Mouse (Mus musculus): ENCODE data around the gene Adamts12. TPM values are rescaled to one million over a fixed set of nuclear protein-coding genes. Genes with fewer than 3 reads are reported as not detected.

Gene Adamts12
- polyA plus RNA-seq, 1 experiment from 2014 or later = 0.88 TPM

DNA sequence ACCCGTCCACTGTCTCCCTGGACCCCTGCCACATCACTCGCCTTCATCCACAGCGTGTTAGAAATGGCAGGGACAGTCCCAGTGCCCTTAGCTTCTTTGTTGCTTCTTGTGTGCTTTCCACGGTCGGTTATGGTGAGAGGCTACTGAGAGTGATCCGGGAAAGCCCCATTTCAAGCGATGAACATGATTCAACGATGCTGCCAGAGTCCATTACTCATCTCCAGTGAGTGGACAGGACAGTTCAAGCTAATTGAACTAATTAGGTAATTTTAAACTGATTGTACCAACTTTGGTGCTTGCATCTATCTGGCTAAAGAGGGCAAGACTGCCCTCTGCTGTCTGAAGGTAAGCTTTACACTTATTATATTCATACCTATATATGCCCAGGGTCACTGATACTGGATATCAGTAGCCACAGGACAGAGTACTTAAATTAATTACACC is 315.5 kb downstream of the Adamts12 start:
- Histone ChIP-seq H3K9ac (ENCODE audit: low read length) (no peak overlapping the region), H3K4me2 (ENCODE audit: low read length) (no peak overlapping the region), H3K9me3 (replicated peaks; ENCODE audit: control insufficient read depth, low read length) (no peaks in the 10 kb centered on the region), H3K4me1 (ENCODE audit: control insufficient read depth, insufficient read depth, low read length) (no peaks in the 10 kb centered on the region), H3K27ac (ENCODE audit: low read depth, low read length) (no peak overlapping the region), H3K4me3 (ENCODE audit: low read depth, low read length) (no peak overlapping the region), H3K27me3 (replicated peaks; ENCODE audit: control insufficient read depth, insufficient read depth, low read length) (no peaks in the 10 kb centered on the region), H3K36me3 (ENCODE audit: control insufficient read depth, insufficient read depth, low read length) (peaks cover 31% of the 10 kb centered on the region)
- WGBS = 45% methylated on average over 8 of the region's 8 CpGs
- ATAC-seq (peak; percentile 70), DNase-seq (ENCODE audit: low spot score) (peak; percentile 77)

DNA sequence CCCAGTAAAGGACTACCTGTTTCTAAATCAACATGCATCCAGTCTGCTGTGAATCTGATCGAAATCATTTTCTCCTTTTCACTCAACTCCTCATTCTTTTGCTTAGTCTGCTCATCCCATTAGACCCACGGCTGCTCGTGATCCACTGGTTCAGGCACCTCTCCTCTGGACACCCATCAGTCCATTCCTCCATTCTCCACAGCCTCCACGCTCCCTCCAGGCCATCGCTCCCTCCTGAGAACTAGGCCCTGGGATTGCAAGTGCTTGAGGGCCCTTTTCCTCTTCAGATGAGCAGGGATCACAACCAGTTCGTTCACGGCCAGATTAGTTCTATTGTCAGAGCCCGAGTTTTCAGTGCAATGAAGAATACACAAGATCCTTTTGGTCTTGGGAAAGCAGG is 316.0 kb downstream of the Adamts12 start:
- no peaks in the 10 kb centered on the region for H3K9me3 ChIP-seq (replicated peaks; ENCODE audit: control insufficient read depth, low read length)
- DNase-seq (ENCODE audit: low spot score) (no peak), ATAC-seq (no peak)
- WGBS = 80% methylated on average over 8 of the region's 8 CpGs
- H3K4me3 ChIP-seq (ENCODE audit: low read depth, low read length) = no peak overlapping the region
- no peaks in the 10 kb centered on the region for H3K4me1 ChIP-seq (ENCODE audit: control insufficient read depth, insufficient read depth, low read length)
- no peak overlapping the region for H3K4me2 ChIP-seq (ENCODE audit: low read length)
- H3K36me3 ChIP-seq (ENCODE audit: control insufficient read depth, insufficient read depth, low read length) = peaks cover 36% of the 10 kb centered on the region
- no peak overlapping the region for H3K27ac ChIP-seq (ENCODE audit: low read depth, low read length)
- H3K27me3 ChIP-seq (replicated peaks; ENCODE audit: control insufficient read depth, insufficient read depth, low read length) = no peaks in the 10 kb centered on the region
- H3K9ac ChIP-seq (ENCODE audit: low read length) = no peak overlapping the region

DNA sequence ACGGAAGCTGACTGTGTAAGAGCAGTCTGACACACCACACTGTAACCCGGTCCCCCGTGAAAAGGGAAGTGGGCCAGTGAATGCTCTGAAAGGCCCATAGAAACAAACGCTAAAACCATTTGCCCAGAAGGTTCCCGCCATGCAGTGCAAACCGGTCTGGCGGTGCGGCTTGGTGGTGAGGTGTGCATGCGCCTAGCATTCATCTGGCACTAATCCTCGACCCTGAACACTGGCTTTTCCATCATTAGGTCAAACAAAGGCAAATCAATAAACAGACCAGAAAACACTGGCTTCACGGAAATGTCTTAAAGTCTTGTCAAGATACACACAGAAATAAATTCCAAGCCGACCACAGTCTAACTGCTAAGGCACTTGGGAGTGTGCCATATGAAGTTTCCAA is 318.0 kb downstream of the Adamts12 start:
- Histone ChIP-seq H3K9me3 (replicated peaks; ENCODE audit: control insufficient read depth, low read length) (no peaks in the 10 kb centered on the region), H3K36me3 (ENCODE audit: control insufficient read depth, insufficient read depth, low read length) (peaks cover 56% of the 10 kb centered on the region), H3K4me1 (ENCODE audit: control insufficient read depth, insufficient read depth, low read length) (no peaks in the 10 kb centered on the region), H3K9ac (ENCODE audit: low read length) (no peak overlapping the region), H3K27ac (ENCODE audit: low read depth, low read length) (no peak overlapping the region), H3K4me3 (ENCODE audit: low read depth, low read length) (no peak overlapping the region), H3K4me2 (ENCODE audit: low read length) (no peak overlapping the region), H3K27me3 (replicated peaks; ENCODE audit: control insufficient read depth, insufficient read depth, low read length) (no peaks in the 10 kb centered on the region)
- DNase-seq (ENCODE audit: low spot score) (no peak), ATAC-seq (no peak)
- 82% methylated on average over 12 of the region's 12 CpGs for WGBS

DNA sequence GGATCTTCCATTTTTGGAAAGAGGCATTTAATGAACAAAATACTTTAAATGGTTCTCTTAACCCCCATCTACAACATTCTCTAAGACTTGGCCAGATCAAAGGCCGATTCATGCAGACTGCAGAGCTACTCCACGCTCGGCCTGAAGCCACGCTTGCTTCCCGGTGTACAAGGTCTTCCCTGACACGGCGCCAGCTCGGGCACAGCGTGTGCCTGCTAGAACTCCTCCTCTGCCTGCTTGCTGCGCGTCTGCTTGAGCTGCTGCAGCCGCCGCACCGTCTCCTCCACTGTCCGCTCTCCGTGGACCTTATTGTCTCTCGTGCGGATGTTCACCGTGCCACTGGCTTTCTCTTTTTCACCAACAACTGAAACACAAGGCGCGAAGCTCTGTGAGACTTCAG is 319.2 kb downstream of the Adamts12 start:
- peaks cover 68% of the 10 kb centered on the region for H3K36me3 ChIP-seq (ENCODE audit: control insufficient read depth, insufficient read depth, low read length)

DNA sequence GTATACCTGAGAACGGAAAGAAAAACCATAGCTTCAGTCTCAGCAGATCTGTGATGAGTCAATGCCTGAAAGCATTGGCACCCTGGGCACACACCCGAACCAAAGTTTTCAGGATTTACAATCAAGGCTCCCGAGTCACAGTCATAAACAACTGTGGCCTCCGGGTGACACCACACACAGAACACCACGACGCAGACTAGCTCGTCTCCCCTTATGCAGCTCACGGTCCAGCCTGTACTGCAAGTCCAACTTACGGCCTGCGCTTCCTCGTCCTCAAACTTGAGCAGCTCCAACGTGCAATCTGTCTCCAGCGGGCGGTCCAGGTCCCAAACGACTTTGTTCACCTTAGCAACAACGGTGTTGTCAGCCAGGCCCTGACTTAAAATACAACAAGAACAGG is 328.3 kb downstream of the Adamts12 start:
- no peak for DNase-seq (ENCODE audit: low spot score)
- no peak overlapping the region for H3K27ac ChIP-seq (ENCODE audit: low read depth, low read length)
- no peak for ATAC-seq
- H3K9me3 ChIP-seq (replicated peaks; ENCODE audit: control insufficient read depth, low read length) = no peaks in the 10 kb centered on the region
- 94% methylated on average over 16 of the region's 16 CpGs for WGBS
- H3K27me3 ChIP-seq (replicated peaks; ENCODE audit: control insufficient read depth, insufficient read depth, low read length) = no peaks in the 10 kb centered on the region
- H3K4me3 ChIP-seq (ENCODE audit: low read depth, low read length) = no peak overlapping the region
- no peaks in the 10 kb centered on the region for H3K4me1 ChIP-seq (ENCODE audit: control insufficient read depth, insufficient read depth, low read length)
- no peak overlapping the region for H3K9ac ChIP-seq (ENCODE audit: low read length)
- no peak overlapping the region for H3K4me2 ChIP-seq (ENCODE audit: low read length)
- H3K36me3 ChIP-seq (ENCODE audit: control insufficient read depth, insufficient read depth, low read length) = peaks cover 79% of the 10 kb centered on the region

More for the DNA sequence above, 319.2 kb downstream of the Adamts12 start:
- Histone ChIP-seq H3K9ac (ENCODE audit: low read length) (no peak overlapping the region), H3K4me3 (ENCODE audit: low read depth, low read length) (no peak overlapping the region), H3K4me2 (ENCODE audit: low read length) (no peak overlapping the region), H3K4me1 (ENCODE audit: control insufficient read depth, insufficient read depth, low read length) (no peaks in the 10 kb centered on the region), H3K27ac (ENCODE audit: low read depth, low read length) (no peak overlapping the region), H3K9me3 (replicated peaks; ENCODE audit: control insufficient read depth, low read length) (no peaks in the 10 kb centered on the region), H3K27me3 (replicated peaks; ENCODE audit: control insufficient read depth, insufficient read depth, low read length) (no peaks in the 10 kb centered on the region)
- 94% methylated on average over 21 of the region's 21 CpGs for WGBS
- DNase-seq (ENCODE audit: low spot score) (no peak), ATAC-seq (no peak)

DNA sequence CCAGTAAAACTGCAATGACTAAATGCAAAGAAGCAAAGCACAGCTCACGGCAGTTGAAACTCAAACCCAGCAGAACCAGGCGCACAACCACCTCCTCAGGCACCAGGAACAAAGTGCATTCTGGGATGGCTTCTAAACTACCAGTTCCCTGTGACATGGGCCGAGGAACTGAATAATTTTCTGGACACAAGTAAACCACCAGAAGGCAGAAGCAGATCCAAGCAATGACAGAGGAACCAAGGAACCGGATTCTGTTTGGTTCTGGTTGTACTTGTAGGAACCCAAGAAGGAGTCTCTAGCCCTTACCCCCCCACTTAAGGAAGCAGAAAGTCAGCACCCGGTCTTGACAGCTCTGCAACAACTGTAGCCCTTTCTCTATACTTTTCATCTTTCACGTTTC is 331.8 kb downstream of the Adamts12 start:
- H3K9ac ChIP-seq (ENCODE audit: low read length) = no peak overlapping the region
- H3K9me3 ChIP-seq (replicated peaks; ENCODE audit: control insufficient read depth, low read length) = no peaks in the 10 kb centered on the region
- H3K4me1 ChIP-seq (ENCODE audit: control insufficient read depth, insufficient read depth, low read length) = peaks cover 8% of the 10 kb centered on the region
- H3K27ac ChIP-seq (ENCODE audit: low read depth, low read length) = no peak overlapping the region
- DNase-seq (ENCODE audit: low spot score) = no peak
- no peak overlapping the region for H3K4me3 ChIP-seq (ENCODE audit: low read depth, low read length)
- H3K36me3 ChIP-seq (ENCODE audit: control insufficient read depth, insufficient read depth, low read length) = peaks cover 45% of the 10 kb centered on the region
- ATAC-seq = no peak
- no peak overlapping the region for H3K4me2 ChIP-seq (ENCODE audit: low read length)
- no peaks in the 10 kb centered on the region for H3K27me3 ChIP-seq (replicated peaks; ENCODE audit: control insufficient read depth, insufficient read depth, low read length)
- WGBS = 91% methylated on average over 6 of the region's 6 CpGs

Other genes starting within 250 kb of the Adamts12 start
- gene C1qtnf3, start 112.5 kb upstream of the Adamts12 start, polyA plus RNA-seq (2014; fragmentation: Nextera tagmentation; extraction: Ambion mirVana) = 0.15 and 0.23 TPM in 2 replicates
- 11.4 and 12.9 TPM in 2 replicates for gene Amacr, start 83.0 kb upstream of the Adamts12 start, polyA plus RNA-seq (2014; fragmentation: Nextera tagmentation; extraction: Ambion mirVana)
- 0.07 TPM in 1 of 2 replicates, not detected in the other for gene Slc45a2, start 64.1 kb upstream of the Adamts12 start, polyA plus RNA-seq (2014; fragmentation: Nextera tagmentation; extraction: Ambion mirVana)
- gene Rxfp3, start 26.8 kb upstream of the Adamts12 start, polyA plus RNA-seq (2014; fragmentation: Nextera tagmentation; extraction: Ambion mirVana) = 1.2 TPM in 2 replicates